Mouse (Mus musculus) CD8-positive naive resting alpha-beta T cell, adult 2 months (primary cell): ENCODE measurements around the gene Rac3.
"Not testable (repeated sequence)": the region's sequence is repeated elsewhere in the genome, so short reads cannot be mapped to it uniquely, and the experiment has no call there.

Source experiments
- DNase-seq, 2 experiments: peaks; one replicate each; pipeline ENCODE4 v3.0.0; 2022; ENCODE audit warnings: low read depth in 2 of 2, low spot score in 2 of 2

Rac3 gene

GRCm38 (mm10) chr11:120721124-120722066 is at the start of gene Rac3:
TSS of gene Rac3 (plus strand) at chr11:120721470.
- DNase-seq: peak in 1 of 2 experiments; percentile 23

GRCm38 (mm10) chr11:120672687-120673593 is 48.3 kb upstream of the Rac3 start, which contains the start of gene Aspscr1:
TSS of gene Aspscr1 (plus strand) at chr11:120672973.
- DNase-seq: peak; percentile 87 to 93

- no peak for DNase-seq
These were observed 47.6 kb upstream of the Rac3 start for GRCm38 (mm10) chr11:120673594-120674122.

GRCm38 (mm10) chr11:120675875-120676274 is 45.4 kb upstream of the Rac3 start:
- DNase-seq: not testable (repeated sequence)

- no peak for DNase-seq
These were observed 44.3 kb upstream of the Rac3 start for GRCm38 (mm10) chr11:120676951-120677350.

- DNase-seq: no peak
These were observed 41.4 kb upstream of the Rac3 start for GRCm38 (mm10) chr11:120679909-120680308.

- no peak for DNase-seq
These were observed 38.6 kb upstream of the Rac3 start for GRCm38 (mm10) chr11:120682683-120683082.

- no peak for DNase-seq
These were observed 37.7 kb upstream of the Rac3 start for GRCm38 (mm10) chr11:120683536-120683935.

- no peak for DNase-seq
These were observed 37.2 kb upstream of the Rac3 start for GRCm38 (mm10) chr11:120684086-120684485.

- no peak for DNase-seq
These were observed 36.6 kb upstream of the Rac3 start for GRCm38 (mm10) chr11:120684660-120685059.

GRCm38 (mm10) chr11:120686650-120687272 is 34.5 kb upstream of the Rac3 start:
- no peak for DNase-seq

GRCm38 (mm10) chr11:120689365-120689764 is 31.9 kb upstream of the Rac3 start:
- DNase-seq: no peak

- no peak for DNase-seq
These were observed 28.7 kb upstream of the Rac3 start for GRCm38 (mm10) chr11:120692471-120693011.

- DNase-seq: no peak
These were observed 27.8 kb upstream of the Rac3 start for GRCm38 (mm10) chr11:120693461-120693860.

- DNase-seq: no peak
These were observed 26.1 kb upstream of the Rac3 start for GRCm38 (mm10) chr11:120695184-120695583.

GRCm38 (mm10) chr11:120695641-120696040 is 25.6 kb upstream of the Rac3 start:
- DNase-seq: no peak

GRCm38 (mm10) chr11:120696568-120696967 is 24.7 kb upstream of the Rac3 start:
- DNase-seq: no peak

GRCm38 (mm10) chr11:120697741-120698140 is 23.5 kb upstream of the Rac3 start:
- DNase-seq: no peak

GRCm38 (mm10) chr11:120703696-120704454 is 17.4 kb upstream of the Rac3 start:
- no peak for DNase-seq
